Mouse (Mus musculus): ENCODE results near the gene Ppil6. TPM values are rescaled to one million over a fixed set of nuclear protein-coding genes. Genes with fewer than 3 reads are reported as not detected.

The Ppil6 gene
- polyA plus RNA-seq, 1 experiment from 2014 or later = 1.2 TPM

- TF ChIP-seq CTCF (IDR thresholded peaks at IDR 0.05; ENCODE audit: low read depth) = no peak
- H3K36me3 ChIP-seq (ENCODE audit: insufficient read depth) = peaks cover 21% of the 10 kb centered on the region; the same call in 1 of the 2 replicates
- ATAC-seq (ENCODE audit: insufficient read depth) (no peak), DNase-seq (no peak)
- no peak overlapping the region for H3K9ac ChIP-seq
- no peaks in the 10 kb centered on the region for H3K27me3 ChIP-seq (ENCODE audit: insufficient read depth, low read length)
- H3K27ac ChIP-seq (ENCODE audit: low read depth) = no peak overlapping the region
- no peak overlapping the region for H3K4me3 ChIP-seq (ENCODE audit: low read depth, low read length)
- H3K4me2 ChIP-seq = no peak overlapping the region
- 88% methylated on average over 4 of the region's 4 CpGs for WGBS
- H3K9me3 ChIP-seq (ENCODE audit: low read depth, low read length) = no peaks in the 10 kb centered on the region
- no peaks in the 10 kb centered on the region for H3K4me1 ChIP-seq (ENCODE audit: insufficient read depth)
Measured at GRCm38 (mm10) chr10:41538986-41539385, 48.7 kb downstream of the Ppil6 start.

- TF ChIP-seq CTCF (IDR thresholded peaks at IDR 0.05; ENCODE audit: low read depth) = no peak
Measured at GRCm38 (mm10) chr10:41542057-41542456, 51.8 kb downstream of the Ppil6 start.

DNA sequence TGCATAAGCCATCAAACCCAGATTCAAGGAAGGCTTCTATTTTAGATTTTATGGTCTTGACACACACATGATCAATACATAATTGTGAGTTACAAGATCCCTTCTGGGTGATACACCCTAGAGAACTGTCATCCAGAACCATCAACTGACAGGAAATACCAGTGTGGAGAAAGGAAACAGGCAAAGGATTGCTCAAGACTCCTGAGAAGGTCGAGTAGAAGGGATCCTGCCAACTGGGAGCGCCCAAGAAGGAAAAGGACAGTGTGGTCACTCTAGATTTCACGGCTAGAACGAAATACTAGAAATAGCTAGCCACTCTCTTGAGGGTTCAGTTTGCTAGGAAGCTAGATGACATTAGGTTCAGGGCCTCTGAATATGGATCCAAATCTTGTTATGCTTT lies 53.2 kb downstream of the Ppil6 start:
- DNase-seq (no peak), ATAC-seq (ENCODE audit: insufficient read depth) (no peak)
- H3K9me3 ChIP-seq (ENCODE audit: low read depth, low read length) = no peaks in the 10 kb centered on the region
- 83% methylated on average over 4 of the region's 4 CpGs for WGBS
- H3K4me2 ChIP-seq = no peak overlapping the region
- no peak for TF ChIP-seq CTCF (IDR thresholded peaks at IDR 0.05; ENCODE audit: low read depth)
- H3K27ac ChIP-seq (ENCODE audit: low read depth) = no peak overlapping the region
- no peak overlapping the region for H3K4me3 ChIP-seq (ENCODE audit: low read depth, low read length)
- H3K27me3 ChIP-seq (ENCODE audit: insufficient read depth, low read length) = no peaks in the 10 kb centered on the region
- no peak overlapping the region for H3K9ac ChIP-seq
- no peaks in the 10 kb centered on the region; the same call in 1 of the 2 replicates for H3K36me3 ChIP-seq (ENCODE audit: insufficient read depth)
- H3K4me1 ChIP-seq (ENCODE audit: insufficient read depth) = no peaks in the 10 kb centered on the region

More at GRCm38 (mm10) chr10:41542057-41542456, 51.8 kb downstream of the Ppil6 start:
- no peak overlapping the region for H3K4me2 ChIP-seq
- ATAC-seq (ENCODE audit: insufficient read depth) = no peak
- H3K36me3 ChIP-seq (ENCODE audit: insufficient read depth) = no peaks in the 10 kb centered on the region; the same call in 1 of the 2 replicates
- H3K9me3 ChIP-seq (ENCODE audit: low read depth, low read length) = no peaks in the 10 kb centered on the region
- 93% methylated on average over 6 of the region's 6 CpGs for WGBS
- DNase-seq = no peak
- H3K9ac ChIP-seq = no peak overlapping the region
- no peak overlapping the region for H3K27ac ChIP-seq (ENCODE audit: low read depth)
- no peak overlapping the region for H3K4me3 ChIP-seq (ENCODE audit: low read depth, low read length)
- H3K4me1 ChIP-seq (ENCODE audit: insufficient read depth) = no peaks in the 10 kb centered on the region
- no peaks in the 10 kb centered on the region for H3K27me3 ChIP-seq (ENCODE audit: insufficient read depth, low read length)

DNA sequence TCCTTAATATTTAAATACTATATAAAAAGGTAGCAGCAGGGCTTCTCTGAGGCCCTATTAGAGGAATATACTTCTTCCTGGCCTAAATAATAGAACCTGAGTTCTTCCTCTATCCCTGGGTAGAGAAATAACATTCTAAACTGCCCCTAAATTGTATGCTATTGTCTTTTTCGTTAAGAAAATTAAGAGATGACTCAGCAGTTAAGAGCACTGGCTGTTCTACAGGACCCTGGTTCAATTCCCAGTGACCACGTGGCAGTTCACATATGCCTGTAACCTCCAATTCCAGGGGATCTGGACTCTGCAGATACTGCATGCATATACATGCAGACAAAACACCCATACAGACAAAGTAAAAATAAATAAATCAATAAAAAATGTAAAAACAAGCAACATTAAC lies 53.6 kb downstream of the Ppil6 start:
- Histone ChIP-seq H3K27me3 (ENCODE audit: insufficient read depth, low read length) (no peaks in the 10 kb centered on the region), H3K27ac (ENCODE audit: low read depth) (no peak overlapping the region), H3K4me2 (no peak overlapping the region), H3K9me3 (ENCODE audit: low read depth, low read length) (no peaks in the 10 kb centered on the region), H3K9ac (no peak overlapping the region), H3K4me1 (ENCODE audit: insufficient read depth) (no peaks in the 10 kb centered on the region), H3K4me3 (ENCODE audit: low read depth, low read length) (no peak overlapping the region), H3K36me3 (ENCODE audit: insufficient read depth) (no peaks in the 10 kb centered on the region; the same call in 1 of the 2 replicates)
- TF ChIP-seq CTCF (IDR thresholded peaks at IDR 0.05; ENCODE audit: low read depth) = no peak
- DNase-seq = no peak
- 68% methylated on average over 2 of the region's 2 CpGs for WGBS
- no peak for ATAC-seq (ENCODE audit: insufficient read depth)

GRCm38 (mm10) chr10:41544481-41545190 lies 54.4 kb downstream of the Ppil6 start:
- no peaks in the 10 kb centered on the region; the same call in 1 of the 2 replicates for H3K36me3 ChIP-seq (ENCODE audit: insufficient read depth)
- H3K27me3 ChIP-seq (ENCODE audit: insufficient read depth, low read length) = no peaks in the 10 kb centered on the region
- WGBS = 4% methylated on average over 7 of the region's 7 CpGs
- H3K4me3 ChIP-seq (ENCODE audit: low read depth, low read length) = no peak overlapping the region
- DNase-seq = peak; percentile 69
- H3K27ac ChIP-seq (ENCODE audit: low read depth) = no peak overlapping the region
- no peaks in the 10 kb centered on the region for H3K4me1 ChIP-seq (ENCODE audit: insufficient read depth)
- H3K4me2 ChIP-seq = no peak overlapping the region
- no peak for ATAC-seq (ENCODE audit: insufficient read depth)
- no peak overlapping the region for H3K9ac ChIP-seq
- H3K9me3 ChIP-seq (ENCODE audit: low read depth, low read length) = peaks cover 5% of the 10 kb centered on the region; the same call in 1 of the 2 replicates
- no peak for TF ChIP-seq CTCF (IDR thresholded peaks at IDR 0.05; ENCODE audit: low read depth)

DNA sequence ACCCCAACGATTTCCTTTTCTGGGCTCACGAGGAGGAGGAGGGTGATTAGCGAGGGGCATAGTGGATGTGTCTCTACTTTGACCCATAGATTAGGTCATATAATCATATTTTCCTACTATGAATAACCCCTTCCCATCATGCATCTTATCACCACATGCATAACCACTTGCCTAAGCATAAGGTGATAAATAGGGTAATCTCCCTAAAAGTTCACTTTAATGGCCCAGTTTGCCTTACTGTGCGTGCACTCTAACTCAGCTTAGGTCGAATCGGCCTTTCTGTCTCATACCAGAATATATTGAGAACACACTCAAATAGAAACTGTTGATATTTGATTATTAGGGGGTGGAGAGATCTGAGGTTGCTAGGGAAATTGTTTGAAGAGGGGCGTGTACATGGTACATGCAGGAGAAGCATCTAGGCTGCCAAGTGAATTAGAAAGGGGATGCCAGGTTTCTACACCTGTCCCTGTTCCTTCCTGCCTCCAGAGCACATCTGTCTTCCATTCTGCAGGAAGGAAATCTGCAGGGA lies 55.1 kb downstream of the Ppil6 start:
- H3K4me1 ChIP-seq (ENCODE audit: insufficient read depth) = no peaks in the 10 kb centered on the region
- no peak overlapping the region for H3K27ac ChIP-seq (ENCODE audit: low read depth)
- ATAC-seq (ENCODE audit: insufficient read depth) (no peak), DNase-seq (no peak)
- no peak overlapping the region for H3K4me2 ChIP-seq
- no peak for TF ChIP-seq CTCF (IDR thresholded peaks at IDR 0.05; ENCODE audit: low read depth)
- no peaks in the 10 kb centered on the region for H3K27me3 ChIP-seq (ENCODE audit: insufficient read depth, low read length)
- H3K9ac ChIP-seq = no peak overlapping the region
- H3K4me3 ChIP-seq (ENCODE audit: low read depth, low read length) = no peak overlapping the region
- WGBS = 44% methylated on average over 7 of the region's 7 CpGs
- no peaks in the 10 kb centered on the region for H3K36me3 ChIP-seq (ENCODE audit: insufficient read depth)
- peaks cover 5% of the 10 kb centered on the region; the same call in 1 of the 2 replicates for H3K9me3 ChIP-seq (ENCODE audit: low read depth, low read length)

DNA sequence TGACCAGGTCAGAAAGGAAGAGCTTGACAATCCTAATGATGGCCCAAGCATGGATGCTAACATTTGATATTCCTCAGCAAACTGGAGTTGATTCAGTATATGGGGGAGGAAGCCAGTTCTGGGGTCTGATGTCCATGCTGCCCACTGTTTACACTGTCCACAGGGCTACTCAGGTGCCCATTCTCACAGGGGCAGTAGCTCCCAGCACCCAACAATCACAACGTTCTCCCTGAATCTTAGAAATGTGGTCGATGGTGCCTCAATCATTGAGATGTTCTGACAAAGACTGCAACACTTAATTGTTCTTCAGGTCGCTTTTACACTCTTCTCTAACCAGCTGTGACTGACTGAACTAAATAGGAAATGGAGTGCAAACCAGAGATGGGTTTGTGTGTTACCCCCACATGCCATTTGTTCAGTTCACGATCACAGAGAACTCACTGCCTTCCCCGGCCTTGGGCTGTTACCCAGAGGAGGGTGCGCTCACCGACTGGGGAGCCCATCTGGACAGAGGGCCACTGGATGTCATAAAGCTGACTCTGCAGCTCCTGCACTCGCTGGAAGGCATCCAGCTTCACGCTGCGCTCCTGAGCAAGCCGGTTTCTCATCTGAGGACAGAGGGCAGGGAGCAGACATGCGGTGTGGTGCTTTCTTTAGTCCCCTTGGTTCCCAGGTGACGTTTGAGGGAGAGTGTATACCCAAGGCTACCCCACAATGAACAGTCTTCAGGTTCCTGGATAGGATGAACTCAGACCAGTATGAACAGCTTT lies 56.3 kb downstream of the Ppil6 start:
- Histone ChIP-seq H3K27ac (ENCODE audit: low read depth) (no peak overlapping the region), H3K9me3 (ENCODE audit: low read depth, low read length) (peaks cover 5% of the 10 kb centered on the region; the same call in 1 of the 2 replicates), H3K4me2 (no peak overlapping the region), H3K9ac (no peak overlapping the region), H3K4me1 (ENCODE audit: insufficient read depth) (no peaks in the 10 kb centered on the region), H3K4me3 (ENCODE audit: low read depth, low read length) (no peak overlapping the region), H3K36me3 (ENCODE audit: insufficient read depth) (no peaks in the 10 kb centered on the region), H3K27me3 (ENCODE audit: insufficient read depth, low read length) (no peaks in the 10 kb centered on the region)
- WGBS = 51% methylated on average over 13 of the region's 13 CpGs
- ATAC-seq (ENCODE audit: insufficient read depth) (no peak; the same call in 1 of the 2 replicates), DNase-seq (peak; percentile 22)
- TF ChIP-seq CTCF (IDR thresholded peaks at IDR 0.05; ENCODE audit: low read depth) = no peak

All from lung, embryonic 14.5 days (tissue).